25 mouse cellular contexts compared by ENCODE assay signal in the genomic region with DNA sequence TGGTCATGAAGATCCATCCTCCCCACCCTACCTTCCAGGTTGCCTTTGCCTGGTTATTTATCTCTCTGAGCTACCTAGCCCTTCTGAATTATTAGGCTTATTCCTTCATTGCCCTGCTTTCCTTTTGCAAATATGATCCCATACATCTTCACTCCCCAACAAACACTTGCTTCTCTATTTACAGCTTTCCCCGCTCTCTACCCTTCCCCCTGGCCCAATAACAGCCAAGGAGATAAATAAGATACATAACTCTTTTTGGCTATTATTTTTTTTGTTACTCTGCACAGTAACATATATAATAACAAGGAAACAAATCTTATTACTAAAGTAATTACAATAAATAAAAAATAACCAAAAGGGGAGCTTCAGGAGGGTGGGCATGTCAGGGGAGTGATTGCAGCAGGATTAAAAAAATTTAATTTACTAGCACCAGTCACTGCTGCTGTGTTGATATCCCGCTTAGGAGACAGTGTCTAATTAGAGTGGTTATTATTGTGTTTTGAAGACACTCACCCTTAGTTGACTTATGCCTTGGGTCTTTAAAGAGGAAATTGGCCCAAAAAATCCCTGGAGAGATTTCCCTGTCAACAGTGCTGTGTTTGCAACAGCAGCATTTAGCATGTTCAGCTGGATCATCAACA.
"Had no signal": no experiment of that assay in that cellular context is flagged by ENCODE, and none has a peak within 500 bp of the region (broad histone marks: within the 10 kb centered on the region; RNA-seq: fewer than 3 reads in every experiment).

No protein-coding gene starts in this region.

- DNase-seq: gastrocnemius, postnatal 14 days; gastrocnemius, postnatal 36 days; heart, adult 11 months; heart, postnatal 36 days; kidney, adult 11 months; kidney, adult 2 months; kidney, adult 9 months; kidney, postnatal 10 days; kidney, postnatal 25 days; layer of hippocampus, adult 9-11 months; layer of hippocampus, postnatal 36 days; liver; liver, embryonic 13.5 days had no signal

- H3K36me3 ChIP-seq: heart, embryonic 10.5 days; heart, embryonic 13.5 days; heart, embryonic 15.5 days; hindbrain, embryonic 13.5 days; hindbrain, embryonic 15.5 days; kidney, embryonic 15.5 days; limb, embryonic 10.5 days; limb, embryonic 12.5 days; liver, embryonic 13.5 days had no signal

- H3K9me3 ChIP-seq: heart, embryonic 10.5 days; heart, embryonic 13.5 days; heart, embryonic 15.5 days; hindbrain, embryonic 13.5 days; hindbrain, embryonic 15.5 days; kidney, embryonic 15.5 days; limb, embryonic 10.5 days; limb, embryonic 12.5 days; liver, embryonic 13.5 days had no signal

- H3K9ac ChIP-seq: heart, embryonic 13.5 days; heart, embryonic 15.5 days; hindbrain, embryonic 13.5 days; hindbrain, embryonic 15.5 days; kidney, embryonic 15.5 days; limb, embryonic 12.5 days; liver, embryonic 13.5 days had no signal

- H3K4me1 ChIP-seq: heart, embryonic 10.5 days; heart, embryonic 13.5 days; heart, embryonic 15.5 days; hindbrain, embryonic 13.5 days; hindbrain, embryonic 15.5 days; kidney, embryonic 15.5 days; limb, embryonic 10.5 days; limb, embryonic 12.5 days; liver, embryonic 13.5 days had no signal

- H3K4me2 ChIP-seq: heart, embryonic 13.5 days; heart, embryonic 15.5 days; hindbrain, embryonic 13.5 days; hindbrain, embryonic 15.5 days; kidney, embryonic 15.5 days; limb, embryonic 12.5 days; liver, embryonic 11.5 days; liver, embryonic 13.5 days had no signal

- H3K27me3 ChIP-seq: heart, embryonic 13.5 days; heart, embryonic 15.5 days; hindbrain, embryonic 13.5 days; hindbrain, embryonic 15.5 days; kidney, embryonic 15.5 days; limb, embryonic 12.5 days; liver, embryonic 13.5 days had no signal

- H3K4me3 ChIP-seq: heart, embryonic 10.5 days; heart, embryonic 13.5 days; heart, embryonic 15.5 days; hindbrain, embryonic 13.5 days; hindbrain, embryonic 15.5 days; kidney, embryonic 15.5 days; left cerebral cortex, adult 2 months; limb, embryonic 10.5 days; limb, embryonic 12.5 days; liver, embryonic 13.5 days had no signal

- ATAC-seq: hindbrain, postnatal 0 days; intestine, embryonic 16.5 days had no signal

- H3K27ac ChIP-seq: heart, embryonic 10.5 days; heart, embryonic 13.5 days; heart, embryonic 15.5 days; hindbrain, embryonic 13.5 days; hindbrain, embryonic 15.5 days; hindbrain, postnatal 0 days; kidney, embryonic 15.5 days; left cerebral cortex, adult 2 months; limb, embryonic 10.5 days; limb, embryonic 12.5 days; liver, embryonic 13.5 days had no signal
